Mouse (Mus musculus) urinary bladder, postnatal 0 days (tissue): ENCODE results near the gene Vps18. TPM values are rescaled to one million over a fixed set of nuclear protein-coding genes. Genes with fewer than 3 reads are reported as not detected.

Experiments used
- polyA plus RNA-seq: library from polyadenylated mRNA; unstranded; fragments of >200 nt; fragmentation: Nextera tagmentation; extraction: Ambion mirVana; gene quantifications from 2 replicates; pipeline ENCODE4 v1.2.1, GENCODE M21; 2015

Gene Vps18
- 11.2 and 11.6 TPM in 2 replicates for polyA plus RNA-seq

DNA sequence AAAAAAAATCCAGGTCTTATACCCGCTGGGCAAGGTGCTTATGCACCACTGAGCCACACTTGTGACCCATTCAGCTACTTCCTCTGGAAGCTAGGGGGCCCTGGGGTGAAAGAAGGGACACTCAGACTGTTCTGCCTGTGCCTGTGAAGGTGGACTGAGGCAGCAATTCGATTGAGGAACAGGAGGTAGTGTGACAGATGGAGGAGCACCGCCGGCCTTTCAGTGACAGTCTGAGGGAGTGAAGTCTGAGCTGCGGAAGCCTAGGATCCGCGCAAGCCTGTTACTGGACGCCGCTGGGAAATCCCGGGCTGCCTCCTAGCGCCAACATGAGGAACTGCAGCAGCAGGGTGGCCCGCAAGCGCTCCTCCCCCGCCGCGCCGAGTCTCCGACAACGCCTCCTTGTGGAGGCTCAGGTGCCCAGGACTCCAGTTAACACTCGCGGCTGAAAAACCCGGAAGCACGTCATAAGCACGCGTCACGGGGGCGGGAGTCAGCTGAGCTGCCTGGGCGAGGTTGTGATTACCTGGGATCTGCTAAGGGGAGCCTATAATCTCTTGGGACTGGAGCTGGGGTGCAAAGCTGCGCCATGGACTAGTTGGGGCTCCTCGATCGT lies at the start of gene Vps18:
Vps18 (plus strand) TSS at position 471 of the 613 bp plus-strand sequence.

DNA sequence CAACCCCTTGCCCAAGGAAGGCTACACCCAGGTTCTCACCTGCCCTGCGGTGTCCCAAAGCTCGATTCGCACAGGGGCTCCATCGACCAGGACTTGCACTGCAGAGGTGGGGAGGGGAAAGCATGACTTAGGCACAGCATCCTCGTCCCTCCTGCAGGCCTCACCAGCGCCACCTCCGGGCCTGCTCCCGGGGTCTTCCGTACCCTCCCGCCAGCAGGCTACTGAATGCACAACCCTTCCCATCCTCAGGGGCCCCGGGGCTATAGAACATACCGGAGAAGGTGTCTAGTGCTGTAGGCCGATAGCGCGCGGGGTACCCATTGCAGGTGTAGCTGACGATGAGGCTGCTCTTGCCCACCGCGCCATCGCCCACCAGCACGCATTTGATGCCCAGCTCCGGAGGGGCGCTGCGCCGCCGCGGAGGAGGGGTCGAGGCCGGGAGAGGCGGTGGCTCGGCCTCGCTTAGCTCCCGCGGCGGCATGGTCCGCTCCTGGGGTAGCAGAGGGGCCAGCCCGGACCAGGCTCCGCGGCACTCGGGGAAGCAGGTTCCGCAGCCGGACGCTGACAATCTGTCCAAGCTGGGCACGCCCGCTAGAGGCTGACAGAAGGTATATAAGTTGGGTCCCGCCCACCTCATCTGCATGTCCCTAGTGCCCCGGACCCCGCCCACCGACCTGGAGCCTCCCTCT lies 17.8 kb upstream of the Vps18 start, which contains the start of gene Rhov:
Rhov (minus strand) TSS at position 630 of the 689 bp plus-strand sequence.

DNA sequence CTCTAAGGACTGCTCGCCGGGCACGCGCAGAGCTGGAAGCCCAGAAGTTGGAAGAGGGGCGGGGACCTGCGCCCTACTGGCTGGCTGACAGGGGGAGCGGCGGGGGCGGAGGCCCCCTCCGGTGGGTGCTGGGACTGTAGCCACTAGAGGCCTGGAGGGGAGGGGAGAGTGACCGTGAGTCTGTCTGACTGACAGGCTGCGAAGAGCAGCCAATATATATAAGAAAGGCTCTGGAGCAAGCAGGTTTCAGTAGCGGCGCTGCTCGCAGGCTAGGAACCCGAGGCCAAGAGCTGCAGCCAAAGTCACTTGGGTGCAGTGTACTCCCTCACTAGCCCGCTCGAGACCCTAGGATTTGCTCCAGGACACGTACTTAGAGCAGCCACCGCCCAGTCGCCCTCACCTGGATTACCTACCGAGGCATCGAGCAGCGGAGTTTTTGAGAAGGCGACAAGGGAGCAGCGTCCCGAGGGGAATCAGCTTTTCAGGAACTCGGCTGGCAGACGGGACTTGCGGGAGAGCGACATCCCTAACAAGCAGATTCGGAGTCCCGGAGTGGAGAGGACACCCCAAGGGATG lies 37.1 kb downstream of the Vps18 start, which contains the start of gene Dll4:
Dll4 (plus strand) TSS at position 217 of the 576 bp plus-strand sequence.

Other genes with a start within 250 kb of the Vps18 start
- gene Knl1, start 241.6 kb upstream of the Vps18 start, polyA plus RNA-seq, result 9.1 and 14.7 TPM in 2 replicates
- 10.8 and 15.5 TPM in 2 replicates for gene Rad51, start 175.9 kb upstream of the Vps18 start, polyA plus RNA-seq
- 30.9 and 32.2 TPM in 2 replicates for gene Rmdn3, start 131.7 kb upstream of the Vps18 start, polyA plus RNA-seq
- gene Gchfr, start 121.0 kb upstream of the Vps18 start, polyA plus RNA-seq, result 1.2 and 3.8 TPM in 2 replicates
- gene Gm14137, start 114.2 kb upstream of the Vps18 start, polyA plus RNA-seq, result 0.10 and 0.13 TPM in 2 replicates
- 28.7 and 29.3 TPM in 2 replicates for gene Zfyve19, start 80.1 kb upstream of the Vps18 start, polyA plus RNA-seq
- 11.2 and 12.2 TPM in 2 replicates for gene Dnajc17, start 79.9 kb upstream of the Vps18 start, polyA plus RNA-seq
- gene Ppp1r14d, start 58.8 kb upstream of the Vps18 start, polyA plus RNA-seq, result 0.66 and 1.1 TPM in 2 replicates
- 81.7 and 90.6 TPM in 2 replicates for gene Spint1, start 51.4 kb upstream of the Vps18 start, polyA plus RNA-seq
- gene Rhov, start 17.5 kb upstream of the Vps18 start, polyA plus RNA-seq, result 51.8 and 56.0 TPM in 2 replicates
- 3.5 TPM in 2 replicates for gene Dll4, start 37.0 kb downstream of the Vps18 start, polyA plus RNA-seq
- gene Chac1, start 62.5 kb downstream of the Vps18 start, polyA plus RNA-seq, result 1.3 and 7.4 TPM in 2 replicates
- 2.2 and 2.5 TPM in 2 replicates for gene Ino80, start 188.9 kb downstream of the Vps18 start, polyA plus RNA-seq